Mouse (Mus musculus) megakaryocyte, embryonic 14.5 days (primary cell): ENCODE measurements around the gene Lrrc9.

Source experiments
- FLI1 ChIP-seq: IDR thresholded peaks from 2 replicates; pipeline ENCODE4 v1.6.1; 2012; ENCODE audit warnings: low read length, inconsistent platforms, mixed read lengths
- GATA1 ChIP-seq: IDR thresholded peaks from 3 replicates; pipeline ENCODE4 v1.6.1; 2012; ENCODE audit warnings: mixed read lengths, low read length, inconsistent platforms, borderline replicate concordance

- TF ChIP-seq GATA1 (no peak), FLI1 (no peak)
Measured at GRCm38 (mm10) chr12:72441839-72442576, at the start of gene Lrrc9.
